Mouse (Mus musculus): ENCODE measurements at regions not wholly inside any gene's neighbourhood (a gene's known extent, or its start where the extent isn't known, plus 50 kb on each side); places are given as distances from the start of the nearest gene placed in this dataset.

DNA sequence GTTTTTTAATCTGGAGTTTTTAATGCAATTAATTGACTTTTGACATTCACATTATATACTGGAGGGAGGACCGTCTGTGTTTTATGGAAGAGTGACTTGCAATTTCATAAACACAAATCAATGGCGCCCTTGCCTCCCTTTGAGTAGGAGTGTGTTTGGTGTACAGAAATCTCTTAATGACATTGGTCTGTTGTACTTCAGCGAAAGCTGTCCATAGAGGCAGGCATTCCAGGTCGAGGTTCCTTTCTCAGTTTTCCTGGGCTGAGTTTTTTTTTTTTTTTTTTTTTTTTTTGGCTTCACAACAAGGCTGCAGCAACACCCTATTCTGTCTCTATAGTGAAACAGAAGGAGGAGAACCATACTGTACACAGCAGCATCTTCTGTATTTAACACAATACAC, 427.4 kb upstream of the Ccnh start:
- TF ChIP-seq EP300 (optimal IDR thresholded peaks at IDR 0.05) (no peak), CTCF (IDR thresholded peaks at IDR 0.05; ENCODE audit: low read depth) (no peak)
